Mouse (Mus musculus): ENCODE measurements at regions not wholly inside any gene's neighbourhood (a gene's known extent, or its start where the extent isn't known, plus 50 kb on each side); places are given as distances from the start of the nearest gene placed in this dataset.

DNA sequence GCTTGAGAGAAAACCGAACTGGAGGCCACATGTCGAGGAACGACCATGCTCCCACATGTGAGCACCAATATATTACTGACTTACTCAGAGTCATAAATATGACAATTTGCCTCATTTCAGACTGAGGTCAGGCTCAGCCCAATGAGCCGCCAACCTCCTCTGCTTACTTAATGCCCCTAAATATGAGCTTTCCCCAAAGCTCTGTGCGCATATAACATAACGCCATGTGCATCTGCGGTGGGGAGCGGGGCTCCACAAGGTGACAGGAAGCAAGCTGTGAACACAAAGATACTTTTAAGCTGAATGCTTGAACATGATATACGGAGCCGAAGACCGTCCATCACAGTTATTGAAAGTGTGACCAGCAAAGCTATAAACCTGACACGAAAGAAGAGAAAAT lies 319.8 kb downstream of the Hlx start:
- Histone ChIP-seq H3K4me2 (replicated peaks) (no peak overlapping the region), H3K4me1 (no peaks in the 10 kb centered on the region), H3K27ac (replicated peaks) (no peak overlapping the region), H3K9me3 (no peaks in the 10 kb centered on the region), H3K4me3 (no peak overlapping the region), H3K27me3 (no peaks in the 10 kb centered on the region), H3K9ac (replicated peaks) (no peak overlapping the region), H3K36me3 (no peaks in the 10 kb centered on the region)
- no peak for ATAC-seq (ENCODE audit: low FRiP score, low read depth)
- 95% methylated on average over 12 of the region's 12 CpGs for WGBS

DNA sequence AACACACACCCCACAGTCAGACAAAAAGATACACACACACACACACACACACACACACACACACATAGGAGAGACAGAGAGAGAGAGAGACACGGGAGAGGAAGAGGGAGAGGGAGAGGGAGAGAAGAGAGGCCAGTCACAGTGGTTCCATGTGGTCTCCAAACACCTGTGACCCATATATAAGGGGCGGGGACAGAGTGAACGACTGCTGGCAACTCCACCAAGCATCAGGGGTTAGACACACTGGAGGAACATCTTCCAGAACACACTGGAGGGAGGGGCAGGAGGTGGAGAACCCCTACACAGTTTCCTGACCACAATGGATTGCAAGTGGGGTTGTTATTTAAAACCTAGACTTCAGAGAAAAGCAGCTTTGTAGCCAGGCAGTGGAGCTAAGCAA lies 321.4 kb downstream of the Hlx start:
- Histone ChIP-seq H3K27me3 (no peaks in the 10 kb centered on the region), H3K36me3 (no peaks in the 10 kb centered on the region), H3K9ac (replicated peaks) (no peak overlapping the region), H3K4me3 (no peak overlapping the region), H3K27ac (replicated peaks) (no peak overlapping the region), H3K9me3 (no peaks in the 10 kb centered on the region), H3K4me1 (no peaks in the 10 kb centered on the region), H3K4me2 (replicated peaks) (no peak overlapping the region)
- WGBS, result 65% methylated on average over 3 of the region's 3 CpGs
- no peak for ATAC-seq (ENCODE audit: low FRiP score, low read depth)

DNA sequence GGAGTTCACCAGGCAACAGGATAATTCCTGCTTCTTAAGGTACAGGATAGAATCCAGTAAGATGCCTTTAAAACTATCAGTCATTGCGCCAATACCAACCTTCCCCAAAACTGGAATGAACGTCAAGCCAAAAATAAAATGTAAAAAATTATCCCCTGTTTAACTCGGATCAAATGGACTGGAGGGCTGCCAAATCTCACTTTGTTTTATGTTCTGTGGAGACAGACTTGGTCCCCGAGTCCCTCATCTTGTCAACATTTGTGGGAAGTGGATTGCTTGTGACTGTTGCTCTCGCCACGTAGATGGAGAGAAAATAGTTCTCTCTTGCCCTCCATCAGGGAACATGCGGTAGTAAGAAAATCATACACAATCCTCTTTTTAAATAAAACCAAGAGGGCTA lies 322.4 kb downstream of the Hlx start:
- H3K27ac ChIP-seq (replicated peaks), result no peak overlapping the region
- H3K36me3 ChIP-seq, result no peaks in the 10 kb centered on the region
- WGBS, result 91% methylated on average over 7 of the region's 7 CpGs
- no peaks in the 10 kb centered on the region for H3K27me3 ChIP-seq
- no peaks in the 10 kb centered on the region for H3K4me1 ChIP-seq
- no peak overlapping the region for H3K4me2 ChIP-seq (replicated peaks)
- H3K9me3 ChIP-seq, result no peaks in the 10 kb centered on the region
- ATAC-seq (ENCODE audit: low FRiP score, low read depth), result no peak
- H3K4me3 ChIP-seq, result no peak overlapping the region
- H3K9ac ChIP-seq (replicated peaks), result no peak overlapping the region

DNA sequence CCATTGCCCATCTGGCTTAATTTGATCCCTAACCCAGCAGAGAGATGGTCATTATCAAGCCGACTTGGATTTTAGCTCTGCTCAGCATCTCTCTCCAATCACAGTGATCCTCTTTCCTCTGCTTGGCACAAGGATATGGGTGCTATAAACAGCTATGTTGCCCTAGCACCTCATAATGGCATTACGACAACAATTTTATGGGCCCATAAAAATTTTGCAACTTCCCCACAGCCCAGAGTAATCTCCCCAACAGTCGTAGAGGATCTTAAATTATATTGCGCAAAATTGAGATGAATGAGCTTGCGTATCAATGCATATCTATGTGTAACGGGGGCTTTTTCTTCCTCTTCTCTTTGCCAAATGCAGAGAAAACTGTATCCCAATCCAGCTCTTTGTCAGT lies 329.4 kb downstream of the Hlx start:
- Histone ChIP-seq H3K4me1 (no peaks in the 10 kb centered on the region), H3K36me3 (no peaks in the 10 kb centered on the region), H3K27ac (replicated peaks) (no peak overlapping the region), H3K9ac (replicated peaks) (no peak overlapping the region), H3K4me2 (replicated peaks) (no peak overlapping the region), H3K9me3 (no peaks in the 10 kb centered on the region), H3K4me3 (no peak overlapping the region), H3K27me3 (no peaks in the 10 kb centered on the region)
- WGBS, result 92% methylated on average over 6 of the region's 6 CpGs
- no peak for ATAC-seq (ENCODE audit: low FRiP score, low read depth)

DNA sequence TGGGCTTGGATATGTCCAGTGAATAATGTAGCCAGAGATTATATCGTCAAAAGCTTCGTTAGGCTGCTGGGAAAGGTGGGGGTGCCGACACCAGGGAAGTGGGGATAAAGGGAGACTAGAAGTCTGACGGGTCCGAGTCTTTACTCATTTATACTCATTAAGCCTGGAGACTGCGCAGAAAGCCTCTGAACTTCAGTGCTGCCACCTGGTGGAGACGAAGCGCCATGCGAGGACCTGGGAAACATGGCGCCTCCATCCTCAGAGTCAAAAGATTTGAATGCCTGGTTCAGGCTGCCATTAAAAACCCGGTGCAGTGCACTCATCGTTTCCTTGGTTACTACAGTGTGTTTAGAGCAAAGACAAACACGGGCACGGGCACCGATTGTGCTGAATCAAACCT lies 337.2 kb downstream of the Hlx start:
- Histone ChIP-seq H3K4me3 (no peak overlapping the region), H3K4me1 (no peaks in the 10 kb centered on the region), H3K27me3 (no peaks in the 10 kb centered on the region), H3K4me2 (replicated peaks) (no peak overlapping the region), H3K36me3 (no peaks in the 10 kb centered on the region), H3K9ac (replicated peaks) (no peak overlapping the region), H3K9me3 (no peaks in the 10 kb centered on the region), H3K27ac (replicated peaks) (no peak overlapping the region)
- no peak for ATAC-seq (ENCODE audit: low FRiP score, low read depth)
- WGBS, result 55% methylated on average over 15 of the region's 15 CpGs

DNA sequence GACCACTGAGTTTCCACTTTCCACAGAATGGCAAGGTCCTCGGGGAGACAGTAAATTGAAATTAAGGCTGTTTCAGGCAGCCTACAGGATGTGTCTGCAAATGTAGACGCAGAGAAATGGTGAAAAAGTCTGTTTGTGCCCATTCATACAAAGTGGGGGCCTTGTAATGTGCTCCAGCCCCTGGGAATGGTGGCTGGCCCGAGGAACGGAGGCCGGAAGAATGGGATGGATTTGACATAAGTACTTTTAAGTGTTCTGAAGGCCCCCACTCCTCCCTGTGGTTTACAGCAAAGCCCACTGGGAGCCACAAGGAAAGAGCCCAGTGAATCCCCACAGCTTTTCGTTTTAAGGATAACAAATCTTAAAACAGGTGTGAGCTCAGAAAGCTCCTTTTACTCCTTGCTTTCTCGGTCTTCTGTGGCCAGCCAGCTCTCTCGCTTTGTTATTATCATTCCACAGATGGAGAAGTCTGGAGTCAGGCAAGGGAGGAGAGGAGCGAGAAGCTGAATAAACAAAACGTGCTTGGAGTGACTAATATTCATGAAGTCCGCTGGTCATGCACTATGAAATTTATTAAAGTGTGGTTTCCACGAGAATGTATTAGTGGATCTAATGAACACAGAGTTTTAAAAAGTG lies 337.7 kb downstream of the Hlx start:
- 80% methylated on average over 12 of the region's 12 CpGs for WGBS
- no peaks in the 10 kb centered on the region for H3K36me3 ChIP-seq
- no peaks in the 10 kb centered on the region for H3K4me1 ChIP-seq
- H3K4me3 ChIP-seq, result no peak overlapping the region
- no peak for ATAC-seq (ENCODE audit: low FRiP score, low read depth)
- no peaks in the 10 kb centered on the region for H3K27me3 ChIP-seq
- H3K27ac ChIP-seq (replicated peaks), result no peak overlapping the region
- no peak overlapping the region for H3K9ac ChIP-seq (replicated peaks)
- H3K4me2 ChIP-seq (replicated peaks), result no peak overlapping the region
- H3K9me3 ChIP-seq, result no peaks in the 10 kb centered on the region

DNA sequence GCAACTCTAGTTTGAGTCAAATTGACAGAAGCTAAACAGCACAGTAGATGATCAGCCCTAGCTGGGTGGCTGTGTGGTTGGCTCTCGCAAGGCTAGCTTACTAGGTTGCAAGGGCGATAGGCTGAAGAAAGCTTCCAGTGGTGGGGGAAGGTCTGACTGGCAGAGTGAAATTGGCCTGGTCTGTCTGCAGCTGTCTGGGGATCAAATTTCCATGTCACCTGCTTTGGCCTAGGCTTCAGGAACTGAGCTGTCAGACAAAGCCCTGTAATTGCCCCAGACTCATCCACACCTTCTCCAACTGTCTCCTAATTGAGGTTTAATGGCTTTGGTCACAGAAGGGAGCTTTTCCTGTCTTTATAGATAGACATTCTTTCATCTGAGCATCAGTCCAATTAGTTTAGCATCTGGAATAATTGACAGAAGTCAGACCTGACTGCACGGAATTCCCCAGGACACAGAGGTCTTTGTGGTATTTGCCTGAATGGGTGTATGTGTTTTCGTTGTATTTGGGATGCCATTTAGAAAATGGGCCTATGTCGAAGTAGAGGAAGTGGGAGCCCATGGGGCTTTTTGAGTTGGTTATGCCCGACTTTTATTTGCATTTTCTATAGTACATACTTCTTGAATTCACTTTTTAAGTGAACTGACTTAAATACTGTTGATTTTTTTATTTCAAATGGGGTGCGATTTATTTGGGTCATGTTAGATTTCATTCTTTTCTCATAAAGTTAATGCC lies 348.2 kb downstream of the Hlx start:
- 78% methylated on average over 7 of the region's 7 CpGs for WGBS
- no peaks in the 10 kb centered on the region for H3K9me3 ChIP-seq
- no peak overlapping the region for H3K9ac ChIP-seq (replicated peaks)
- H3K4me2 ChIP-seq (replicated peaks), result no peak overlapping the region
- no peaks in the 10 kb centered on the region for H3K4me1 ChIP-seq
- H3K4me3 ChIP-seq, result no peak overlapping the region
- no peaks in the 10 kb centered on the region for H3K36me3 ChIP-seq
- H3K27me3 ChIP-seq, result no peaks in the 10 kb centered on the region
- no peak overlapping the region for H3K27ac ChIP-seq (replicated peaks)
- no peak for ATAC-seq (ENCODE audit: low FRiP score, low read depth)

DNA sequence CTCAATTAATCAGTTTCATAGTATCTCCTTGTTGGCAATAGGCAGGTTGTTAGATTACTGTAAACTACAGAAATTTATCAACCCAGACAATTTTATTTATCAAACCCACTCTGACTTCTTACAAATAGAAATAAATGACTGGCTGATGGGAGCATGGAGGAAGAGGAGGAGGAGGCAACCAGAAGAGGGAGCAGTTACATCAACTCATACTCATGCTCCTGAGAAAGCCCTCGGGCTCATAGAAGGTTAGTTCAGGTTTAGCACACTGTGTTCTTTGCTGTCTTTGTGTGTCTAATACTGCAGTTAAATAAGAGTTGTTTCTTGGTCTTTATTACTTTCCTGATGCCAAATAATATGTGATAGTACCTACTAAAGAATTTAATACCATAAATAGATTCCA lies 344.6 kb upstream of the 1700056E22Rik start:
- no peak overlapping the region for H3K4me2 ChIP-seq (replicated peaks)
- H3K27ac ChIP-seq (replicated peaks), result no peak overlapping the region
- no peak overlapping the region for H3K4me3 ChIP-seq
- WGBS, result 92% methylated on average over 1 of the region's 1 CpGs
- H3K27me3 ChIP-seq, result no peaks in the 10 kb centered on the region
- ATAC-seq (ENCODE audit: low FRiP score, low read depth), result no peak
- H3K9me3 ChIP-seq, result no peaks in the 10 kb centered on the region
- no peaks in the 10 kb centered on the region for H3K36me3 ChIP-seq
- H3K4me1 ChIP-seq, result no peaks in the 10 kb centered on the region
- H3K9ac ChIP-seq (replicated peaks), result no peak overlapping the region

DNA sequence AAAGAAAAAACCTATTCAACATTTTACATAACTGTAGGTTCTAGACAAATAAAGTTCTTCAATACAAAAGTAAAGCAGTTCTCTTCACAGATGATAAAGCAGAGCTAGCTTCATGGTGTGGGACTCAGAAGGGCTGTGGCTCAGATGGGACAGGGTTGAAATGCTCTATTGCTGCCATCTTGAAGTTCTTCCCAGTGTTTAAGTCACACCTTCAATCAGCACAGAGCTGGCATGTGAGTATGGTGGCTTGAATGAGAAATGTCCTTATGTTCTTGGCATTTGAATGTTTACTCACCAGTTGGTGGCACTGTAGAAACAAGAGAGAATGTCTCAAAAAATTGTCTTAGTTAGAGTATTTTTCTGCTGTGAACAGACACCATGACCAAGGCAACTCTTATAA lies 330.9 kb upstream of the 1700056E22Rik start:
- no peaks in the 10 kb centered on the region for H3K36me3 ChIP-seq
- H3K9ac ChIP-seq (replicated peaks), result no peak overlapping the region
- no peak overlapping the region for H3K4me3 ChIP-seq
- no peaks in the 10 kb centered on the region for H3K27me3 ChIP-seq
- ATAC-seq (ENCODE audit: low FRiP score, low read depth), result no peak
- H3K9me3 ChIP-seq, result 0 out of 2 replicates have a peak, but pooled peaks cover 6% of the 10 kb centered on the region
- no peak overlapping the region for H3K4me2 ChIP-seq (replicated peaks)
- no peaks in the 10 kb centered on the region for H3K4me1 ChIP-seq
- H3K27ac ChIP-seq (replicated peaks), result no peak overlapping the region

DNA sequence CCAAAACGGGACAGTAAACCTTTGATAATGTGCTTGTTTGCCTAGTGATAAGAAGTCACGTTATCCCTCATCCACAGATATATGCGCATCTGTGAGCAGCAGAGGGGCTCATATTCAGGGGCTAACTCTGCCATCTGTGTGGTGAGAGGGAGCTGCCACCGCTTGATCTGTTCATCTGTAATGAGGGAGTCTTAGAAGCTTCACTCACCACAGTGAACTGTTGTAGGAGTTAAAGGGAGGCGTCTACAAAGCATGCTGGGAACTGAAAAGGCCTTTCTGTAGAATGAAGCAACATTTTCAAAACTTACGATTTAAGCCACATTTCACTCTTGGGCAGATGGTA lies 324.1 kb upstream of the 1700056E22Rik start:
- Histone ChIP-seq H3K27me3 (no peaks in the 10 kb centered on the region), H3K36me3 (no peaks in the 10 kb centered on the region), H3K4me3 (no peak overlapping the region), H3K9ac (replicated peaks) (no peak overlapping the region), H3K27ac (replicated peaks) (no peak overlapping the region), H3K4me2 (replicated peaks) (no peak overlapping the region), H3K9me3 (no peaks in the 10 kb centered on the region), H3K4me1 (no peaks in the 10 kb centered on the region)
- no peak for ATAC-seq (ENCODE audit: low FRiP score, low read depth)
- WGBS, result 80% methylated on average over 6 of the region's 6 CpGs

DNA sequence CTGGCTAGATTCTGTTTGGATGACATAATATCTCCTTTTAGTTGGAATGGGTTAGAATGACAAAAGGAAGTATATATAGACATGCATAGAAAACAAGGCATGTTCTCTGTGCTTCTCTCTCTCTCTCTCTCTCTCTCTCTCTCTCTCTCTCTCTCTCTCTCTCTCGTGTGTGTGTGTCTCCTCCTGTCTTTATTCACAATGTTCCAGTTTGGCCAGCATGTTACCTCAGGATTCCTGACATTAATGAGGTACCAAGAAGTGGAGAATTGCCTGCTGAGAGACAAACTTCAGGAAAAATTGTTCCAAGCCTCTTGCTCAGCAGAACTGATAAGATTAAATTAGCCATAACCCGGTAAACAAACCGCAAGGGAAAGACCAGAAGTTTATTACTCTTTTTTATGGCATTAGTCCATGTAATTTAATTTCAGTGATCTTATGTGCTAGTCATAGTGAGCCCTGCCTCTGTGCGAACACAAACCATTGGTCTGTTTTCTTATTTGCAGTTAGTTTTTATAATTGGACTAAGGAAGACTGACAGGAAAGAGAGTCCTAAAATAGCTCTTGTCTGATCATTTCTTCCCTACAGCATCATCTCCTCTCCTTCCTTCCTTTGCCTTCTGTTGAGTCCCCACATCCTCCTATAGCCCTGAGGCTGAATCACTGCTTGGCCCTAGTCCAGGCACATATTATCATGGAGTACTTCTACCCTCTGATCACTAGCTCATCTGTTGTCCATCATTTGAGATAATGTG lies 323.5 kb upstream of the 1700056E22Rik start:
- no peak overlapping the region for H3K4me3 ChIP-seq
- H3K36me3 ChIP-seq, result no peaks in the 10 kb centered on the region
- H3K9ac ChIP-seq (replicated peaks), result no peak overlapping the region
- no peaks in the 10 kb centered on the region for H3K9me3 ChIP-seq
- no peaks in the 10 kb centered on the region for H3K27me3 ChIP-seq
- WGBS, result 71% methylated on average over 4 of the region's 4 CpGs
- H3K4me1 ChIP-seq, result no peaks in the 10 kb centered on the region
- no peak overlapping the region for H3K27ac ChIP-seq (replicated peaks)
- no peak overlapping the region for H3K4me2 ChIP-seq (replicated peaks)
- no peak for ATAC-seq (ENCODE audit: low FRiP score, low read depth)

DNA sequence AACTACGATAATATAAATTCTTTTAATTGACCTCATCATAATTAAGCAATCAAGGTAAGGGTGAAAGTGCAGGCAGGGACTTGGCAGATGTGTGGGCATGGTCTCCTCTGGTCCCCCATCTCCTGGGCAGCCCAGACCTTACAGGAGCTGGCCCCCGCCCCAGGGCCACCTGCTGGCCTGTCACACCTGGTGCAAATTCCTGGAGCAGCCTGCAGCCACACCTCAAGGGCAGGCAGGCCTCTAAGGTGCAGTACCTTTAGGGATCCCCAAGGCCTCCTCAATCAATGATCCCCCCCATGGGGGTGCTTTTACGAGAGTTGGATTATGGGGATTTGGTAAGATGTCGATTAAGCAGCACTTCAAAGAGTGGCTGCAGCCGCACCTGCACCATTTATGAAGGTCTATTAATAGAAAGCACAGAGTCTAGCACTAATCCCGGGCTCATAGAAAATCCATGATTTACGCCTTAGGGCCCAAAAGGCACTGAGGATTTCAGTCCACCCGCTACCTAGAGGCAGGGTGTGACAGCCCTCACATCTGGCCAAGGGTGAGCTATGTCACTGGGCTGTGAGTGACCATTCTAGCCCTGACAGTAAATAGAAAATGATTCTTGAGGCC lies 319.8 kb upstream of the 1700056E22Rik start:
- H3K9me3 ChIP-seq, result no peaks in the 10 kb centered on the region
- WGBS, result 79% methylated on average over 8 of the region's 8 CpGs
- H3K27ac ChIP-seq (replicated peaks), result no peak overlapping the region
- no peaks in the 10 kb centered on the region for H3K36me3 ChIP-seq
- H3K4me2 ChIP-seq (replicated peaks), result no peak overlapping the region
- ATAC-seq (ENCODE audit: low FRiP score, low read depth), result no peak
- no peaks in the 10 kb centered on the region for H3K4me1 ChIP-seq
- no peak overlapping the region for H3K9ac ChIP-seq (replicated peaks)
- no peaks in the 10 kb centered on the region for H3K27me3 ChIP-seq
- no peak overlapping the region for H3K4me3 ChIP-seq

All from midbrain, embryonic 12.5 days (tissue).